Mouse (Mus musculus): ENCODE data around the gene F11r. TPM values are rescaled to one million over a fixed set of nuclear protein-coding genes. Genes with fewer than 3 reads are reported as not detected.
A peak's percentile ranks its signal among the peaks of the same experiment; 100 is the strongest.

Gene F11r
- polyA plus RNA-seq (2015; fragmentation: Nextera tagmentation; extraction: Ambion mirVana), result 63.5 and 66.2 TPM in 2 replicates

DNA sequence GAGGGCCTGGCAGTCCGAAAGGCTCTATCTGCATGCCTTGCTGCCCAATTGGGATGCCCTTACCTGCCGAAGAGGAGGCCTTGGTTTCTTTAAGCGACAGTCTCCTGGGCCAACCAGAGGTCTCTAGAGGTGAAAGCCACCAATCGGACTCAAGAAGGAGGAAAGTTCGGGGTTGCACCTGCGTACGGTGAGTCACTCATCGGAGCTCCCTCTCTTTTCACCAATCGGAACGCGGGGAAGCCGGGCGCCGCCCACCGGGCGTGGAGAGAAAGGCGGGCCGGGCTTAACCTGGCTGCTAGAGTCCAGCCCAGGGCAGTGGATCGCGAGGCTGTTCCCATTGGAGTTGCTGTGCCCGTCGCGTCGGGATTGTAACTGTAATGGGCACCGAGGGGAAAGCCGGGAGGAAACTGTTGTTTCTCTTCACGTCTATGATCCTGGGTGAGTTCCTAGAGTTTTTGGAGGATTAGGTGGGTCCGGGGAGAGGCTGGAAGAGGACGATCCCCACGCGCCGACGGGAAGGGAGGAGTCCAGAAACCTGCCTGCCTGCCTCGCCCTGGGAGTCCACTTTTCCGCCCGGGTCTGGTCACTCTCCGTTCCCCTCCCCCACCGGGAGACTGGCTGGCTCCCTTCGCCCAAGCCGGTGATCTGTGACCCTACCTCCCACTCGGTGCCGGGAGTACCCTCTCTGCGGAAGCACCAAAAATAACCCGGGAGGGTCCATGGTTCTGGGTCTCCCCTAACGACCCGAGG is at the start of gene F11r:
TSS of gene F11r (plus strand) at position 272 of the 750 bp plus-strand sequence.
- Histone ChIP-seq H3K4me2 (peak within 1 kb of the TSS; percentile 77), H3K9ac (peak within 1 kb of the TSS; percentile 67), H3K9me3 (replicated peaks) (no peaks in the 10 kb centered on the region), H3K36me3 (no peaks in the 10 kb centered on the region), H3K4me1 (replicated peaks) (peaks cover 35% of the 10 kb centered on the region), H3K4me3 (peak within 1 kb of the TSS; percentile 63), H3K27me3 (no peaks in the 10 kb centered on the region), H3K27ac (peak within 1 kb of the TSS; percentile 79)
- ATAC-seq (replicated peaks; ENCODE audit: insufficient number of reproducible peaks, insufficient read depth, low FRiP score, low read depth), result peak; percentile 72
- WGBS, result 1% methylated on average over 43 of the region's 46 CpGs

DNA sequence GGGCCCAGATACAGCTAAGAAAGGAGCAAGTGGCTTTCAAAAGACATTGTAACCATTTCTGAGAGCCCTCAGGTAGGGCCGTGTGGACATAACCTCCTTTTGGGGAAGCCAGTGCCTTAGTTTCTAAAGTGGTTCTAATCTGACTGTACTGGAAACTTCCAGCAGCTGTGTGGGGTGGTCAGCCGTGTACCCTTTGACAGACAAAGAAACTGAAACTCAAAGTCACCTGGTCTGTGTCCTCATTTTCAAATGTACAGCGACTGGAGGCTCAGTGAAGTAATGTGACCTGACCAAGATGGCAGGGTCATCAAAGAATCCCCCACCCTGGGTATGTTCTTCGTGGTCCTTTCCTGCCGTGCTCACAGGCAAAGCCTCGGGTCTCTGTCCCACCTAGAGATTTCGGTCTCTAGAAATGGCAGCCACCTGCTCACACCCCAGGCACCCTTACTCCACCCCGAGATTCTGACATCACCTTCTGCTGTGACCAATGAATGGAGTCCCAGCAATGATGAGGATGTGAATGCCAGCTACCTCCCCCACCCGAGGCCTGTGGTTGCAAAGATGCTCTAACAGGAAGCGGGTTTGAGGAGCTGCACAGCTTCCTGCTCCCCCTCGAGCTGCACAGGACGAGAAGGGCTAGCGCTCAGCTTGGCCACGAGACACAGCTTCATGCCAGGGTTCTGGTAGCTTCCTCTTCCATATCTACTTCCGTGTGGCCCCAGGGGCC is 48.8 kb upstream of the F11r start, which contains the start of gene Arhgap30:
TSS of gene Arhgap30 (plus strand) at position 579 of the 727 bp plus-strand sequence.
- no peak; the same call in 1 of the 2 replicates for ATAC-seq (replicated peaks; ENCODE audit: insufficient number of reproducible peaks, insufficient read depth, low FRiP score, low read depth)
- Histone ChIP-seq H3K4me3 (peak within 1 kb of the TSS; percentile 33), H3K9ac (no peak within 1 kb of the TSS; the same call in 1 of the 2 replicates), H3K36me3 (no peaks in the 10 kb centered on the region), H3K27me3 (no peaks in the 10 kb centered on the region), H3K4me1 (replicated peaks) (peaks cover 3% of the 10 kb centered on the region; the same call in 1 of the 2 replicates), H3K27ac (no peak within 1 kb of the TSS), H3K9me3 (replicated peaks) (no peaks in the 10 kb centered on the region), H3K4me2 (peak within 1 kb of the TSS; percentile 10; the same call in 1 of the 2 replicates)
- WGBS, result 65% methylated on average over 15 of the region's 15 CpGs

DNA sequence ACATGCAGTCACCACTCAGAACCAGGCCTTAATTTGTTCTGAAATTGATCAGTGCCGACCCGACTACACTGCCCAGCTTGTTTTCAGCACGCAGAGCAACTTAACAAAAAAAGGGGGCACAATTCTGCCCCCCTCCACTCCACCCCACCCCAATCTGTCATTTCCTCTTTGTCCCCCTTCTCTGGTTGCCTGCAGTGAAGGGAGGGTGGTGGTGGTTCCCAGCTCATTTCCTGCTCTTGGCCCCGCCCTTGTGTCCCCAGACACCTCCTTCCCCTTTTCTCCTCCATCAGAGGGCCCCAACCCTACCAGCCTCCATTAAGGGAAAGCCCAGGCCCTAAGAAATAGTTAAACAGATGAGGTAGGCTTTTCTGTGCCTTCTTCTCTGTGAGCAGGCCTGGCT is 47.2 kb upstream of the F11r start:
- H3K4me3 ChIP-seq, result peak overlapping the region; percentile 33; the same call in 1 of the 2 replicates
- H3K27ac ChIP-seq, result no peak overlapping the region
- no peak for ATAC-seq (replicated peaks; ENCODE audit: insufficient number of reproducible peaks, insufficient read depth, low FRiP score, low read depth)
- H3K4me2 ChIP-seq, result no peak overlapping the region; the same call in 1 of the 2 replicates
- no peak overlapping the region for H3K9ac ChIP-seq
- no peaks in the 10 kb centered on the region for H3K27me3 ChIP-seq
- no peaks in the 10 kb centered on the region for H3K9me3 ChIP-seq (replicated peaks)
- 74% methylated on average over 4 of the region's 4 CpGs for WGBS
- peaks cover 3% of the 10 kb centered on the region; the same call in 1 of the 2 replicates for H3K4me1 ChIP-seq (replicated peaks)
- H3K36me3 ChIP-seq, result no peaks in the 10 kb centered on the region

DNA sequence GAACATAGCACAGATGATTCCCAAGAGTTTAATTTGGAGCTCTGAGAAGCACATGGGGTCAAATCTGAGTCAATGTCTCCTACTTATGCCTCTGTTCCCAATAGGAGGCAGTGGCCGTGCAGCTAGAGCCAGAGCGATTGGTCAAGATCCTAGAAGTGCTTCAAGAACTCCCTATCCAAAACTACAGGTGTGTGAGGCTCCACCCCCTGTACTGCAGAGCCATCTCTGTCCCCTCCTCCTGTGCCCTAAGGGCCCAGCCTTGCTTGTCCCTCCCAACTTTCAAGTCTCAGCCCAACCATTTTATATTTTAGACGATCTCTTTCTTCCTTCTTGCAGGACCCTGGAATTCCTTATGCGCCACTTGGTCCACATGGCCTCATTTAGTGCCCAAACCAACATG is 35.5 kb upstream of the F11r start:
- WGBS, result 74% methylated on average over 4 of the region's 4 CpGs
- no peak for ATAC-seq (replicated peaks; ENCODE audit: insufficient number of reproducible peaks, insufficient read depth, low FRiP score, low read depth)
- no peaks in the 10 kb centered on the region for H3K4me1 ChIP-seq (replicated peaks)

DNA sequence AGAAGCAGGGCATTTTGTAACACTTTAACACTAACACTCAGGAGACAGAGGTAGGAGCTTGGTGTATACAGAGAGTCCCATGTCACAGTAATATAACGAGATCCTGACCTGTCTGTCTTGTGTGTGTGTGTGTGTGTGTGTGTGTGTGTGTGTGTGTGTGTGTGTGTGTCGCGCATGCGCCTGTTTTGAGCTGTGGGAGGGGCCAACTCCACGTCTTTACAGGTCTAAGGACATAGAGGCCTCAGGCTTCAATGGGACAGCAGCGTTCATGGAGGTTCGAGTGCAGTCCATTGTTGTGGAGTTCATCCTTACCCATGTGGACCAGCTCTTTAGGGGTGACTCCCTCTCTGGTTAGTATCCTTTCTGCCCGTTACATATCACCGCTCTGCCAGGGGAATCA is 34.3 kb upstream of the F11r start:
- no peak for ATAC-seq (replicated peaks; ENCODE audit: insufficient number of reproducible peaks, insufficient read depth, low FRiP score, low read depth)
- H3K4me3 ChIP-seq, result no peak overlapping the region
- WGBS, result 84% methylated on average over 9 of the region's 9 CpGs
- no peak overlapping the region for H3K27ac ChIP-seq
- 0 out of 2 replicates have a peak, but pooled peaks cover 2% of the 10 kb centered on the region for H3K27me3 ChIP-seq
- H3K36me3 ChIP-seq, result no peaks in the 10 kb centered on the region
- no peaks in the 10 kb centered on the region for H3K9me3 ChIP-seq (replicated peaks)
- no peaks in the 10 kb centered on the region for H3K4me1 ChIP-seq (replicated peaks)
- no peak overlapping the region for H3K9ac ChIP-seq
- no peak overlapping the region for H3K4me2 ChIP-seq

More for the DNA sequence above, 35.5 kb upstream of the F11r start:
- Histone ChIP-seq H3K9ac (no peak overlapping the region), H3K4me2 (no peak overlapping the region), H3K36me3 (no peaks in the 10 kb centered on the region), H3K27me3 (no peaks in the 10 kb centered on the region), H3K4me3 (no peak overlapping the region), H3K27ac (no peak overlapping the region), H3K9me3 (replicated peaks) (no peaks in the 10 kb centered on the region)

DNA sequence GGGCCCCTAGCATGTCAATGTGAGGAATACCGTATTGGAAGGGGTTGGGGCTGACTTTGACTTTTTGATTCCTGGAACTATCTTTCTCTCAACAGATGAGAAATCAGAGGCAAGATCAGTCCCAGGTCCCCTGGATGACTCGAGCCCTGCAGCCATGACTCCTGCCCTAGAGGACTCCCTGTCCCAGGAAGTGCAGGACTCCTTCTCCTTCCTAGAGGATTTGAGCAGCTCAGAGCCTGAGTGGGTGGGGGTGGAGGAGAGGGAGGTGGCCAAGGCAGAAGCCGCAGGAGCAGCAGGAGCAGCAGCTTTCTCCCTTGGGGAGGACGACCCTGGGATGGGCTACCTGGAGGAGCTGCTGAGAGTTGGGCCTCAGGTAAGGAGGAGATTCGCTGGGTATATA is 30.1 kb upstream of the F11r start:
- H3K9ac ChIP-seq, result no peak overlapping the region
- no peak overlapping the region for H3K4me3 ChIP-seq
- WGBS, result 72% methylated on average over 5 of the region's 5 CpGs
- no peak overlapping the region for H3K4me2 ChIP-seq
- no peak overlapping the region for H3K27ac ChIP-seq
- no peaks in the 10 kb centered on the region for H3K36me3 ChIP-seq
- no peak for ATAC-seq (replicated peaks; ENCODE audit: insufficient number of reproducible peaks, insufficient read depth, low FRiP score, low read depth)
- H3K4me1 ChIP-seq (replicated peaks), result no peaks in the 10 kb centered on the region
- peaks cover 9% of the 10 kb centered on the region; the same call in 1 of the 2 replicates for H3K27me3 ChIP-seq
- H3K9me3 ChIP-seq (replicated peaks), result no peaks in the 10 kb centered on the region

DNA sequence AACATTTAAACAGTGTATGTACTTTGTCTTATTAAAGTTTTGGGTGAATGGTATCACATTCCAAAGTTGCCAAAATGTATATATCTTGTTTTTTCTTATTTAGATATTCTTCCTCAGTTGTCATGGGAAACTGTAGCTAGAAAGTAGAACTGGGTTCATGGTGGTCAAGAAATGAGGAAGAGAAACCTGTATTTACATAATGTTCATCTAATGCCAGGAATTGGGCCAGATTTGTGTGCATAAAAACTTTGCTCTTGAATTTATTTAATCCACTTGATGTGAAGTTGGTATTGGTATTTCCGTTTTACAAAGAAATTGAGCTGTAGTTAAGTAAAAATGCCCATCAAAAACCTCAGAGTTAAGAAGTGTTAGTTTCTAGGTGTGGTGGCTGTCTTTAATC is 27.1 kb upstream of the F11r start:
- Histone ChIP-seq H3K4me2 (no peak overlapping the region), H3K4me3 (no peak overlapping the region), H3K27me3 (peaks cover 9% of the 10 kb centered on the region; the same call in 1 of the 2 replicates), H3K4me1 (replicated peaks) (peaks cover 14% of the 10 kb centered on the region), H3K27ac (no peak overlapping the region), H3K36me3 (peaks cover 3% of the 10 kb centered on the region), H3K9me3 (replicated peaks) (no peaks in the 10 kb centered on the region), H3K9ac (no peak overlapping the region)
- 84% methylated on average over 1 of the region's 1 CpGs for WGBS
- no peak for ATAC-seq (replicated peaks; ENCODE audit: insufficient number of reproducible peaks, insufficient read depth, low FRiP score, low read depth)

DNA sequence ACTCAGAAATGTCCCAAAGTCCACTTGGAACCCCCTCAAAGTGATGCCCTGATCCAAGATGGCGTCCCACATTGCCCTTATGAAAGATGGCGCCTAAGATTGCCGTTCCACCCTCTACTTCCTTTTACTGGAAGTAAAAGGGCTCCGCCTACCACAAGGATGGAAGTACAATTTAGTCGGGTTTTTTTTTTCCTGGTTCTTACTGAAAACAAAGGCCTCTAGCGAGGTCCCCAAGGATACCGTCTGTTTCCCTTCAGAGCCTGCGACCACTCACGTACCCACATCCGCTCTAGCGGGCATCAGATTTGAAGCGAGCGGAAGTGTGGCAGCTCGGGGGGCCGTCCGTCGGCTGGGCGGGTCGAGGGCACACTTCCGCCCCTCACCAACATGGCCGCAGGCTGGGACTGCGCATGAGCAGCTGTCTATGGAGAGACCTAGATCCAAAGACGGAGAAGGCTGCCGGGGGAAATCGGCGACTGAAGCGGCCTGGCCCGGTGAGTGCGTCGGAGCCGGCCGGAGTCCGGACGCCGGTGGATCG is 26.3 kb upstream of the F11r start, which contains the start of gene Usf1:
TSS of gene Usf1 (plus strand) at position 367 of the 538 bp plus-strand sequence.
- peak; percentile 96 for ATAC-seq (replicated peaks; ENCODE audit: insufficient number of reproducible peaks, insufficient read depth, low FRiP score, low read depth)
- peak within 1 kb of the TSS; percentile 71 for H3K4me2 ChIP-seq
- peaks cover 14% of the 10 kb centered on the region for H3K4me1 ChIP-seq (replicated peaks)
- peak within 1 kb of the TSS; percentile 92 for H3K27ac ChIP-seq
- peaks cover 10% of the 10 kb centered on the region for H3K36me3 ChIP-seq
- no peaks in the 10 kb centered on the region for H3K9me3 ChIP-seq (replicated peaks)
- peak within 1 kb of the TSS; percentile 93 for H3K4me3 ChIP-seq
- peak within 1 kb of the TSS; percentile 94 for H3K9ac ChIP-seq
- WGBS, result under 1% methylated on average over 36 of the region's 36 CpGs
- H3K27me3 ChIP-seq, result peaks cover 9% of the 10 kb centered on the region; the same call in 1 of the 2 replicates

DNA sequence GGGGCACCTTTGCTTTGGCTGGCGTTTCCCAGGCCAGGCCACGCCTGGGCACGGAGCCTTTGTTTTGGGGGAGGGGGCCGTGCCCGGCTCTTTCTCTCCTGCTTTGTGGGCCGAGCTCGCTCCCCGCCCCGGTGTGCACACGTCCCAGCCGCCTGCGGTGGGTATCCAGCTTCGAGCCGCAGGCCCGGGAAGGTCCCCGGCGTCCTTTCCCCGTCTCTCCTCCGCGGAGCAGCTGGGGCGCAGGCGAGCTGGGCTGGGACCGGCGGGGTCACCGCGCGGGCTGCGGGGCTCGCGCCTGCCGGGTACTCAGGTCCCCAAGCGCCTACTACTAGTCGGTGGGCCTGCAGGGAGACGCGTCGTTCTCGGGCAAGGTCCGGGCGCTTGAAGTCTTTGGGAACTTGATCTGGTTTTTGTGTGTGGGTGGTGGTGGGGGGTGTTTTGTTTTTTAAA is 25.8 kb upstream of the F11r start:
- WGBS, result under 1% methylated on average over 36 of the region's 39 CpGs
- no peaks in the 10 kb centered on the region for H3K9me3 ChIP-seq (replicated peaks)
- peak overlapping the region; percentile 94 for H3K9ac ChIP-seq
- peaks cover 14% of the 10 kb centered on the region for H3K4me1 ChIP-seq (replicated peaks)
- peaks cover 15% of the 10 kb centered on the region for H3K36me3 ChIP-seq
- H3K4me3 ChIP-seq, result peak overlapping the region; percentile 93
- peak overlapping the region; percentile 71 for H3K4me2 ChIP-seq
- peak overlapping the region; percentile 92 for H3K27ac ChIP-seq
- H3K27me3 ChIP-seq, result peaks cover 9% of the 10 kb centered on the region; the same call in 1 of the 2 replicates
- ATAC-seq (replicated peaks; ENCODE audit: insufficient number of reproducible peaks, insufficient read depth, low FRiP score, low read depth), result peak; percentile 73

DNA sequence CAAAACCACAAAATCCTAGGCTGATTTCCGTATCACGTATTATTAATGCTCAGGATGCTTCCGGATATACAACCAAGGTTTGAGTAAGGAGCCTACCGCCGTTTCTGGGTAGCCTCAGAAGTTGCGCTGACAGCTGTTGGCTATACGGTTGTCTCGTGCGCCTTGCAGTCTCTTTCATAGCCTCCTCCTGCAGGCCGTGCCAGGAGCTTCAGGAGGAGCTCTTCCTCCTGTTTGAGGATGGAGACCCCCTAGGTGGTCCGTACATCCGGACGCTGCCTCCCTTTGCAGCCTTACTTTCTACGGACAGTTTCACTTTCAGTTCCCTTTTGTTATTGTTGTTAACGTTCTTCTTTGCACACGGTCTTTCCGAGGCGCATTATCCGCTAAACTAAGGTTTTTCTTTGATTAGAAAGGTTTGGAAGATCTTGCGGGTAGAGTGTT is 25.3 kb upstream of the F11r start:
- Histone ChIP-seq H3K27ac (peak overlapping the region; percentile 92), H3K4me3 (peak overlapping the region; percentile 93), H3K4me1 (replicated peaks) (peaks cover 14% of the 10 kb centered on the region), H3K27me3 (peaks cover 9% of the 10 kb centered on the region; the same call in 1 of the 2 replicates), H3K9ac (peak overlapping the region; percentile 94), H3K4me2 (peak overlapping the region; percentile 71), H3K9me3 (replicated peaks) (no peaks in the 10 kb centered on the region), H3K36me3 (peaks cover 21% of the 10 kb centered on the region)
- 0 out of 2 replicates have a peak, but pooled peaks have one; percentile 24 for ATAC-seq (replicated peaks; ENCODE audit: insufficient number of reproducible peaks, insufficient read depth, low FRiP score, low read depth)
- 2% methylated on average over 20 of the region's 20 CpGs for WGBS

DNA sequence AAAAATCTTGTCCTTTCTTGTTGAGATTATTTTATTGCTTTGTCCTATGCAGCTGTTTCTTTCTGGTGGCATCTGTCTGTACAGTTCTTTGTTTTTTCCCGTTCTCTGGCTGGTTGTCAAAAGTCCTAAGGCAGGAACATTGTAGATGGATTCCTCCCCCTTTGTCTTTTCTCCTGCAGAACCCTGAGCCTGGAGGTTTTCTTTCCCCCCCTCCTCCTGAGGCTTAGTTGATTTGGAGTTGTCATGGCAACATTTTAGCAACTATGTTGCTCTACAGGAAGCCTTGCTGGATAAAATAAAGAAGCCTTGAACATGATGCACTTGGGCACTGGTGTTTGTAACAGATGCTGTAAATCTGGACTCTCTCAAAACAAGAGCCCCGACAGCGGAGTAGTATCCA is 24.9 kb upstream of the F11r start:
- Histone ChIP-seq H3K4me1 (replicated peaks) (peaks cover 14% of the 10 kb centered on the region), H3K9me3 (replicated peaks) (no peaks in the 10 kb centered on the region), H3K27ac (peak overlapping the region; percentile 92), H3K27me3 (peaks cover 7% of the 10 kb centered on the region; the same call in 1 of the 2 replicates), H3K4me3 (peak overlapping the region; percentile 93), H3K4me2 (peak overlapping the region; percentile 71), H3K36me3 (peaks cover 24% of the 10 kb centered on the region), H3K9ac (peak overlapping the region; percentile 94)
- WGBS, result 56% methylated on average over 3 of the region's 3 CpGs
- ATAC-seq (replicated peaks; ENCODE audit: insufficient number of reproducible peaks, insufficient read depth, low FRiP score, low read depth), result no peak
